Mouse (Mus musculus) CD4-positive helper T cell, adult 2 months (primary cell): ENCODE measurements around the gene Gm17332.
"Not testable (repeated sequence)": the region's sequence is repeated elsewhere in the genome, so short reads cannot be mapped to it uniquely, and the experiment has no call there.

ENCODE experiments used
- DNase-seq: peaks from one replicate; pipeline ENCODE4 v3.0.0-alpha.2; 2012; ENCODE audit warnings: low read depth, missing footprints, low spot score

Gm17332 gene

DNA sequence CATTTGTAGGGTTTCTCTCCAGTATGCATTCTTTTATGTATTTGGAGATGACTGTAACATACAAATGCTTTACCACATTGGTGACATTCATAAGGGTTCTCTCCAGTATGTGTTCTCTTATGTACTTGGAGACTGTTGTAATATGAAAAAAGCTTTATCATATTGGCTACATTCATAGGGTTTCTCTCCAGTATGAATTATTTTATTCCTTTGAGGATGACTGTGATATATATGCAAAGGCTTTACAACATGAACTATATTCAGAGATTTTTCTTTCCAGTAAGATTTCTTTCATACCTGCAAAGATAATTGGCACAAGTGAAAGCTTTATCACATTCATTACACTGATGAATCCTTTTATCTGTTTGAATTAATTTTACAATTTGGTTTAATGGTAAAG lies at the start of gene Gm17332:
Gm17332 (minus strand) TSS at position 101 of the 400 bp plus-strand sequence.
- DNase-seq, result no peak

GRCm38 (mm10) chr11:31229966-31230365 lies 47.7 kb upstream of the Gm17332 start:
- no peak for DNase-seq

GRCm38 (mm10) chr11:31225359-31225758 lies 43.1 kb upstream of the Gm17332 start:
- no peak for DNase-seq

- no peak for DNase-seq
These were observed 35.7 kb upstream of the Gm17332 start for GRCm38 (mm10) chr11:31218009-31218408.

- no peak for DNase-seq
These were observed 13.5 kb upstream of the Gm17332 start for GRCm38 (mm10) chr11:31195621-31196363.

DNA sequence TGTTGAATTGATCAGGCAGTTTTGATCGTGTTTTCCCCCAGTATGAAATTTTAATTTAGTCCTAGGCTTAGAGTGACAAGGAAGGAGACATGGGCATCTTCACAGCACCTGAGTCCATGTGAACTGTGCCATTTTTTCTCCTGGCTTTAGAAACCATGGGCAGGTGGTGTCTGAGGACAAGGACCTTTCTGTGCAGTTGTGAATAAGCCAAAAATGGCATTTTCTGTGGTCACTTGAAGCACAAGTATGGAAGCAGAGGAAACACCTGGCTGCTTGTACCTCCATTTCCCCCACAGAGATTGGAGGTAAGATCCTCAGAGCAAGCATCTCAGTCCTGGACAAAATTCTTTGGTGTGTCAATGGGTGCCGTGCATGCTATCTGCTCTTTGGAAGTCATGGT lies 12.5 kb upstream of the Gm17332 start:
- DNase-seq, result no peak

- no peak for DNase-seq
These were observed 12.1 kb downstream of the Gm17332 start for GRCm38 (mm10) chr11:31170052-31170646.

DNA sequence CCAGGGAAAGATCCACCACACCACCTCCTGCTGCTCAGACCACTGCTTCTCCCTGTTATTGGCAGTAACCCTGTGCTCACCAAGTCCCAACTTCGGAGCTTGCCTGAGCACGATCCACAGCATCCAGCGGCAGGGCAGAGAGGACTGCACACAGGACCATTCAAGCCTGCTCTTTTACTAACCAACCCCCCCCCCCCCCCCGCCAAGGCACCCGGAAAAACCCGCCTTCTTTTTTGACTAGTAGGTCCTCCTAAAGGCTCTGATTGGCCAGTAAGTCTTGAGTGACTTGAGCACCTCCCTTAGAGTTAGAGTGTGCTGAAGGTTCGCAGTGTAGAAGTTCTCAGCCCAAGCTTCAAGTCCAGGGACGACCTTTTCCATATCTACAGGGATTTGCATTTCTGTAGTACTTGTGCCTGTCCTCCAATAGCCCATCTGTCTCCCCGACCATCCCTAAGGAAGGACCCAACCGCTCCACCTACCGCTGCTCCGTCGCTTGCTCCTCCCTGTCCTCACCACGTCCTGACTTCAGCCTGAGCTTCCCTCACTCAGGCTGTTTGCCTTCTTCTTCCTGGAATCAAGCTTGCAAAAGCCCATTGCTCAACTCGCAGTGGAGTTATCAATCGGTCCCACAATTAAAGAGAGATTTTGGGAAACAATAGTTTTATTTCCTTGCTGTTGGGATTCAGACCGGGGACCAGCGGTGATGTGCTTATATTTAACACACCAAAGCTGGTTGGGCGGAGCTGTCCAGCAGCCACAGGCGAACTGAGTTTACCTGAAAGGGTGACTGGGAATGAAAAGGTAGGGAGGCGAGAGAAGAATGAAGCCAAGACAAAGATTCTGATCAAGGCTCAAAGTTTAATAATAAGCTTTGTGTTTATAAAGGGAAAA lies 12.9 kb downstream of the Gm17332 start:
- peak; percentile 15 for DNase-seq

- no peak for DNase-seq
These were observed 13.5 kb downstream of the Gm17332 start for GRCm38 (mm10) chr11:31168831-31169160.

GRCm38 (mm10) chr11:31157021-31157420 lies 25.2 kb downstream of the Gm17332 start:
- no peak for DNase-seq

GRCm38 (mm10) chr11:31138394-31138793 lies 43.9 kb downstream of the Gm17332 start:
- not testable (repeated sequence) for DNase-seq

DNA sequence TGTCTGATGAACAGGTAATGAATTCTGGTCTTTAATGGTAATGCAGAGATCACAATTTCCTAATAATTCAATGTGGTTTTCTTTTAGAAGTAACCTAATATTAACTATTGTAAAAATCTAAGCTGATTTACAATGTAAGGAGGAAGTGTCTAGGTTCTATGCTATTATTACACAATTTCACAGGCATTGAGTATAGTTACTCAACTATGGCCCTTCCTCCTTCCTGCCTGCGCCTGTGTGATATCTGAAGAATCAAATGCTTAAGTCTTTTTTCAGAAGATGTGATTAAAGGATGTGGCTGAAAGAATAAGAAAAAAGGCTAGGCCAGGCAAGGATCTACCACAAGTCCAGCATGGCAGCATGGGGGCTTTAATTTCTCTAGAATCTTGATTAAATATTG lies 47.4 kb downstream of the Gm17332 start:
- not testable (repeated sequence) for DNase-seq

- not testable (repeated sequence) for DNase-seq
These were observed 48.5 kb downstream of the Gm17332 start for GRCm38 (mm10) chr11:31133726-31134125.
